Mouse (Mus musculus) bone marrow, adult 2 months (tissue): ENCODE results near the gene Tufm.

ENCODE experiments used
- CTCF ChIP-seq: fragments of 200-500 bp; IDR thresholded peaks from 2 replicates; pipeline ENCODE4 v1.5.1; 2011; ENCODE audit warnings: low read length, control low read depth; ENCODE audit not compliant: control insufficient read depth, insufficient read depth
- POLR2A ChIP-seq: fragments of 200-500 bp; IDR thresholded peaks from 2 replicates; pipeline ENCODE4 v1.6.1; 2011; ENCODE audit warnings: low read depth, mild to moderate bottlenecking, control low read depth, low read length, borderline replicate concordance; ENCODE audit not compliant: control insufficient read depth

DNA sequence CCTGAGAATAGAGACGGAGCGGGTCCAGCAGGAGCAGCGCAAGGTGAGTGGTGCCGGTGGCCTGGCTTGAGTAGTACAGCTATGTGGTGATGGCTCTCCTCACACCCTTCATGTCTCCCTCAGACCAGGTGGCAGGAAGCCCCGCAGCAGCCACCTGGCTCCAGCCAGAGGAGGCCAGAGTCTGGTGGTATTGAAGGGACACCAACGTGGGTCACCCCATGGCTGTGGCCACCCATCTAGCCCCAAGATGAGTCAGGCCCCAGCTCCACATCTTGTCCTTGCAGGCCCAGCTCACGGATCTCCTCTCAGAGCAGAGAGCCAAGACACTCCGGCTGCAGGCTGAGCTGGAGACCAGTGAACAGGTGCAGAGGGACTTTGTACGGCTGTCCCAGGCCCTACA, 42.6 kb upstream of the Tufm start:
- TF ChIP-seq POLR2A = 0 out of 2 replicates have a peak, but pooled peaks have one; percentile 15
- no peak for TF ChIP-seq CTCF
